Mouse (Mus musculus) ES-E14 (cell line): ENCODE data around the gene Per1. TPM values are rescaled to one million over a fixed set of nuclear protein-coding genes. Genes with fewer than 3 reads are reported as not detected.

Experiments
- DNase-seq: peaks from one replicate; pipeline ENCODE4 v3.0.0-alpha.2; 2013; ENCODE audit warnings: low read depth, low spot score
- H3K27ac ChIP-seq: 2 replicates; pipeline ENCODE4 v1.5.1; 2012; ENCODE audit warnings: low read depth, mild to moderate bottlenecking, low read length, moderate library complexity, mixed read lengths; ENCODE audit not compliant: poor library complexity, insufficient read depth, severe bottlenecking
- H3K36me3 ChIP-seq: 2 replicates; pipeline ENCODE4 v1.6.1; 2012; ENCODE audit warnings: mild to moderate bottlenecking, low read length, moderate library complexity, mixed read lengths; ENCODE audit not compliant: control insufficient read depth, poor library complexity, insufficient read depth, severe bottlenecking
- H3K4me1 ChIP-seq, 2 experiments: fragments of 150-350 bp in 1 of 2; sonication (generic) in 1 of 2; 2 replicates each; pipeline ENCODE4 v1.6.1; 2012; ENCODE audit warnings: low read length in 2 of 2, mild to moderate bottlenecking in 1 of 2, mixed read lengths in 1 of 2; ENCODE audit not compliant: control insufficient read depth in 2 of 2, insufficient read depth in 2 of 2, poor library complexity in 1 of 2
- H3K4me3 ChIP-seq, 2 experiments: fragments of 150-350 bp in 1 of 2; sonication (generic) in 1 of 2; 2 replicates each; pipeline ENCODE4 v1.5.1; 2012; ENCODE audit warnings: low read length in 2 of 2, low read depth in 1 of 2, mild to moderate bottlenecking in 1 of 2, mixed read lengths in 1 of 2; ENCODE audit not compliant: insufficient read depth in 1 of 2, poor library complexity in 1 of 2, severe bottlenecking in 1 of 2
- H3K9ac ChIP-seq: 2 replicates; pipeline ENCODE4 v1.6.1; 2012; ENCODE audit warnings: low read depth, mild to moderate bottlenecking, low read length, mixed read lengths; ENCODE audit not compliant: poor library complexity, insufficient read depth, severe bottlenecking
- H3K9me3 ChIP-seq: fragments of 150-350 bp; sonication (generic); 2 replicates; pipeline ENCODE4 v1.6.1; 2012; ENCODE audit warnings: low read depth, mild to moderate bottlenecking, low read length; ENCODE audit not compliant: control insufficient read depth, insufficient read depth
- CHD2 ChIP-seq: IDR thresholded peaks from 2 replicates; pipeline ENCODE4 v1.6.1; 2014; ENCODE audit warnings: mild to moderate bottlenecking, low read depth, low read length, inconsistent platforms
- HCFC1 ChIP-seq: IDR thresholded peaks from 2 replicates; pipeline ENCODE4 v1.6.1; 2012; ENCODE audit warnings: low read length, inconsistent platforms, borderline replicate concordance; ENCODE audit not compliant: insufficient read depth
- MAFK ChIP-seq: IDR thresholded peaks from 2 replicates; pipeline ENCODE4 v1.6.1; 2014; ENCODE audit warnings: mild to moderate bottlenecking, low read depth, low read length, inconsistent platforms; ENCODE audit not compliant: insufficient read depth
- ZC3H11A ChIP-seq: IDR thresholded peaks from 2 replicates; pipeline ENCODE4 v1.6.1; 2012; ENCODE audit warnings: low read depth, mild to moderate bottlenecking, inconsistent platforms, low read length, borderline replicate concordance
- ZNF384 ChIP-seq: IDR thresholded peaks from 2 replicates; pipeline ENCODE4 v1.6.1; 2012; ENCODE audit warnings: low read depth, low read length, inconsistent platforms
- in situ Hi-C, 2 experiments: fragments of 600-800 bp; cut with MboI; formaldehyde crosslinking; loops; one replicate each; pipeline ENCODE4 v1.15.1; 2025; ENCODE audit warnings: low sequenced_read_pairs in 2 of 2, inconsistent platforms in 1 of 2; ENCODE audit not compliant: unreplicated experiment in 2 of 2
- total RNA-seq: library from RNA; depleted of rRNA; stranded (reverse); fragments of 300-350 nt; gene quantifications from 2 replicates; pipeline ENCODE4 v1.2.3, GENCODE M21; 2012

Per1 gene
- total RNA-seq, 1 experiment: 6.0 TPM

DNA sequence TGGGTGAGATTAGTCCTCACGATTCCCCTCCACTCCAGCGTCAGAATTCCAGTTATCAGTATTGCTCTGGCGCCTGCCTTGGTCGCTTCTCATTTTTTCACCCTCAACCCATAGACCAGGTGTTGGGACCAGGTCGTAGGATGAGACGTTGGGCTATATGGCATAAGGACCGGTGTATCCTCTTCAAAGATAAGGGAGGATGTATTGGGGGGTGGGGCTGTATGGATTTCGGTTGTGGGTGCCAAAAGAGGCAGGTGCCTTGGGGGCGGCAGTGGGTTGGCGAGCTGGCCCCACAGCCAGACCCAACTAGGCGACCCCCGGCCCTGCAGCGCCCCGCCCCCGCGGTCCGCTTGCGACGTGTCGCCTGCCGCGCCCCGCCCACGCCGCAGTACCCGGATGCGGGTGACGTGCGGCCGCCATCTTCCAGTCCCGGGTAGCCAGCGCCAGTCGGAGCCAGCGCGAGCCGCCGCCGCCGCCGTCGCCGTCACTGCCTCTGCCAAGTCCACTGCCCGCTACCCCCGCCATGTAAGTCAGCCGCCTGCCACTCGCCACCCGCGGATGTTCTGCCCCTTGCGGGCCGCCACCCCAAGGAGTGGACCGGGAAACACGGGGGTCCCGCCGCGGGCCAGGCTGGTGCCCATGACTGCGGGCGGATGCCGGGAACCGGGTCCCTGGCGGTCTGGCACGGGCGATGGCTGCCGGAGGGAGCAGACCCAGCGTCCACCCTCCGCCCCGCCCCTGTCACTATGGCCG is 6.7 kb upstream of the Per1 start, which contains the start of gene Vamp2:
TSS of gene Vamp2 (plus strand) at position 388 of the 753 bp plus-strand sequence.
- TF ChIP-seq MAFK (no peak), ZC3H11A (no peak), CHD2 (no peak), HCFC1 (0 out of 2 replicates have a peak, but pooled peaks have one; percentile 23), ZNF384 (no peak)

DNA sequence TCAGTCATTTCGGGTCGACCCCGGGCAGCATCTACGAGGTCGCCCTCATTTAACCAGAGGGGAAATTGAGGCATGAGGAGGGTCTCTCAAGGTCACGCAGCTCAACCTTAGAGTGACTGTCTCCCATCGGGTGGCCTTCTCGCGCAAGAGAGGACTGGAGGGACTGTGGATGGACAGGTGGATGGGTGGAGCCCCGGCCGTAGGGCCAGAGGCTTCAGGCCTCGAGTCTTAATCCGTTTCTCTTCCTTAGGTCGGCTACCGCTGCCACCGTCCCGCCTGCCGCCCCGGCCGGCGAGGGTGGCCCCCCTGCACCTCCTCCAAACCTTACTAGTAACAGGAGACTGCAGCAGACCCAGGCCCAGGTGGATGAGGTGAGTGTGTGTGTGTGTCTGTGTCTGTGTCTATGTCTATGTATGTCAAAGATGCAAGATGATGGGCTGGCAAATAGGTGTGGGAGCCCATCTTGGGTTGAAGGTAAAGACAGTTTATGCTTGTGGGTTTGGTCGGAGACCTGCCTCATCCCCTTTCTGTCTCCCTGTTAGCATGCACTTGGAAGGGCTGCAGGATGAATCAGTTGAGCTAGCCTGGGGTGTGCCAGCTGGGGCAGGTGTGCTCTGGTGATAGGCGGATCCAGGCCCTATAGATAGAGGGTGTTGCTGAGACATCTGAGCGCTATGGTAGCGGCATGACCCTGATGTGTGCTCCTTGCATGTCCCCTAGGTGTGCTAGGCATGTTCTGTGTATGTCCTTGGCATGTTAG is 6.0 kb upstream of the Per1 start:
- H3K9ac ChIP-seq: peak overlapping the region; percentile 89
- H3K9me3 ChIP-seq: no peaks in the 10 kb centered on the region
- H3K27ac ChIP-seq: peak overlapping the region; percentile 5; the same call in 1 of the 2 replicates
- in situ Hi-C loops: no loop called here
- H3K4me1 ChIP-seq: peaks cover 0 to 26% of the 10 kb centered on the region in 2 experiments; a peak in 1 of 4 replicates
- H3K4me3 ChIP-seq: peak overlapping the region; percentile 83 to 99
- TF ChIP-seq ZNF384: no peak
- TF ChIP-seq MAFK: no peak
- TF ChIP-seq HCFC1: no peak
- no peak for TF ChIP-seq ZC3H11A
- H3K36me3 ChIP-seq: peaks cover 7% of the 10 kb centered on the region; the same call in 1 of the 2 replicates
- no peak for DNase-seq

More for the DNA sequence above, 6.7 kb upstream of the Per1 start, which contains the start of gene Vamp2:
- peak within 1 kb of the TSS; percentile 5; the same call in 1 of the 2 replicates for H3K27ac ChIP-seq
- H3K4me1 ChIP-seq: peaks cover 0 to 26% of the 10 kb centered on the region in 2 experiments; a peak in 1 of 4 replicates
- in situ Hi-C loops: no loop called here
- H3K4me3 ChIP-seq: peak within 1 kb of the TSS; percentile 83 to 99
- no peaks in the 10 kb centered on the region for H3K9me3 ChIP-seq
- peaks cover 7% of the 10 kb centered on the region; the same call in 1 of the 2 replicates for H3K36me3 ChIP-seq
- peak; percentile 66 for DNase-seq
- peak within 1 kb of the TSS; percentile 89 for H3K9ac ChIP-seq

- Histone ChIP-seq H3K27ac (no peak overlapping the region), H3K9ac (peak overlapping the region; percentile 89), H3K4me3 (peak overlapping the region; percentile 83 to 99), H3K4me1 (peaks cover 0 to 26% of the 10 kb centered on the region in 2 experiments; a peak in 3 of 4 replicates), H3K36me3 (peaks cover 7% of the 10 kb centered on the region; the same call in 1 of the 2 replicates), H3K9me3 (no peaks in the 10 kb centered on the region)
- no peak for TF ChIP-seq ZNF384
- no peak for TF ChIP-seq HCFC1
- no peak for TF ChIP-seq MAFK
- TF ChIP-seq ZC3H11A: no peak
- no peak for TF ChIP-seq CHD2
- in situ Hi-C loops: no loop called here
- no peak for DNase-seq
These were observed 5.3 kb upstream of the Per1 start for GRCm38 (mm10) chr11:69089616-69090290.

DNA sequence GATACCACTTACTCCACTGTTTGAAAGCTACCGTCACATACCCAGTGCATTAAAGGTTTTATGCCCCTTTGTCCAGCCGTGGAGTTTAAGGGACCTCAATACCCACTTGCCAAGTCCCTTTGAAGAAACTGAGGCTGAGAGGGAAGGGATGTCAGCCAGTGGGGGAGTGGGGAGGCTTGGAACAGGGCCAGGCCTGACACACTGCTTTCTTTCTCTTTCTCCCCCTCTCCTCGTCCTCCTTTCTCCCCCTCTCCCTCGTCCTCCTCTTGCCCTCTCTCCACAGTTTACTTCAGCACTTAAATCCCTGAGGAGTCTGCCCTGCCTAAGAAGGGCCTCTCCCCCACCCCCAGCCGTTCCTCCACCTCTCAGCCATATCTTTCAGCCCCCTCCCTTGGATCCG is 4.7 kb upstream of the Per1 start:
- Histone ChIP-seq H3K27ac (no peak overlapping the region), H3K9ac (no peak overlapping the region), H3K36me3 (peaks cover 7% of the 10 kb centered on the region; the same call in 1 of the 2 replicates), H3K4me1 (peaks cover 0 to 26% of the 10 kb centered on the region in 2 experiments; a peak in 3 of 4 replicates), H3K9me3 (no peaks in the 10 kb centered on the region), H3K4me3 (no peak overlapping the region)
- DNase-seq: no peak
- TF ChIP-seq ZC3H11A (no peak), HCFC1 (no peak), MAFK (no peak), ZNF384 (no peak), CHD2 (no peak)
- in situ Hi-C loops: no loop called here
